Mouse (Mus musculus): ENCODE results near the gene Vipr2.

DNA sequence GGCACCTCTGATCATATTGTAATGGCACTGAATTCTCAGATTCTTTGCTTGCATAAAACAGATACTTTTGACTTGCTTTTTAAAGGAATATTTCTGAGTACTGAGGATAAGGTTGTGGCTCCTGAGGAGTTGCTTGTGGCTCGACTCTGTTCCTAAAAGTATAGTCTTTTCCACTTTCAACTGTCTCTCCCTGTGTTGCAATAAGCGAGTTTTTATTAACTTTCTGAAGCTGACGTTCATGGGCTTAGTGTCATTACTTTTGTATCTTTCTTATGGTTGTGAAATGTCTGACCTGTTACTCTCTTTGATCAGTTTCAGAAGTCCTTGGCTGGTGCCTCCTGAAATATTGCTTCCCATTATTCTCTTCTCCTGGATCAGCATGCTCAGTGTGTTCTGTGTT, 46.3 kb downstream of the Vipr2 start:
- TF ChIP-seq CTCF (conservative IDR thresholded peaks at IDR 0.05; ENCODE audit: low read length) (no peak), POU5F1 (IDR thresholded peaks at IDR 0.05; ENCODE audit: borderline replicate concordance, low read length) (no peak), NANOG (IDR thresholded peaks at IDR 0.05; ENCODE audit: borderline replicate concordance, low read length) (no peak)
